Mouse (Mus musculus) naive thymus-derived CD4-positive, alpha-beta T cell, adult 2 months (primary cell): ENCODE measurements at regions not wholly inside any gene's neighbourhood (a gene's known extent, or its start where the extent isn't known, plus 50 kb on each side); places are given as distances from the start of the nearest gene placed in this dataset.

ENCODE experiments used
- DNase-seq: peaks from one replicate; pipeline ENCODE4 v3.0.0-alpha.2; 2011; ENCODE audit warnings: low read depth

- no peak for DNase-seq
Measured at GRCm38 (mm10) chr1:142055207-142055606, 1585.3 kb upstream of the B3galt2 start.
